Comparison of ENCODE assay signal across 13 mouse cellular contexts in the genomic region with DNA sequence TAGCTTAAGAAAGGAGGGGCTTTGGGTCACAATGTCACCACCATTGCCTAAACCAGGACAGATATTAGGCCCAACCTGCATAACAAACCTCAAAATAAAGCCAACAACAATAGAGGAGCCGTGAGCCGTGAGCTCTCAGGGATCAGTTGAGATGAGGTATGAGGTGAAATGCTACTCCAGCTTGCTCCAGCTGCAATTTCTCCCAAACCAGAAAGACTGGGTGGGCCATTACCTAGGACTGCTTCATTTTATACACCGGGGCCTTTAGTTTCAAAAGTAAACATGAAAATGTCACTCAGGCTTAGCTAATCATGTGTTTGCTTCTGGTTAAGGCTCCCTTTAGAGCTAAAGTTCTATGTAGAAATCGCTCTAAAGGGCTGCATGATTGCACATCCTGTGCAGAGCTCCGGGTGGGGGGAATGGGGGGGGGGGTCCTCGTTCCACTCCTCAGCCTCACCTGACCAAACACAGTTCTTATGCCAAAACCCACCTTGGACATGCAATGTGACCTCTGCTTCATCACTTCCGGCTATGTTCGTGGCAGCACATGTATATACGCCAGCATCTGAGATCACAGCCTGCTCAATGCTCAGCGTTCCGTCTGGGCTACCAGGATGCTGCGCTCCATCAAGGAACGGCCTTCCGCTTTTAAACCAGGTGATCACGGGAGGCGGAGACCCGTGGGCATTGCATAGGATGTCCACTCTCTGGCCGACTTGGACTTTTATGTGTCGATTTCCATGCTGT.
A peak's percentile ranks its signal among the peaks of the same experiment; 100 is the strongest.
DNase-seq lines count a peak whose midpoint lies in the region; ATAC-seq lines count a peak whose summit lies in the region.
"Had no signal": no experiment of that assay in that cellular context is flagged by ENCODE, and none has a peak within 500 bp of the region (broad histone marks: within the 10 kb centered on the region; RNA-seq: fewer than 3 reads in every experiment).

No protein-coding gene starts in this region.

- ATAC-seq in forebrain, embryonic 12.5 days (ENCODE audit: low FRiP score): 0 out of 2 replicates have a peak, but pooled peaks have one; percentile 23
- ATAC-seq in forebrain, embryonic 16.5 days: no peak
- peak; percentile 84 for ATAC-seq in embryonic facial prominence, embryonic 11.5 days (replicated peaks; ENCODE audit: insufficient number of reproducible peaks, low FRiP score, low TSS enrichment, low read depth)
- ATAC-seq in hindbrain, embryonic 16.5 days: no peak

- no peak overlapping the region for H3K9ac ChIP-seq in forebrain, embryonic 12.5 days
- H3K9ac ChIP-seq in forebrain, embryonic 16.5 days (replicated peaks; ENCODE audit: low read depth, low read length): no peak overlapping the region
- H3K9ac ChIP-seq in embryonic facial prominence, embryonic 11.5 days (replicated peaks; ENCODE audit: low read length): no peak overlapping the region
- no peak overlapping the region for H3K9ac ChIP-seq in hindbrain, embryonic 16.5 days (ENCODE audit: low read depth, low read length)
- H3K9ac ChIP-seq: heart, embryonic 13.5 days; neural tube, embryonic 13.5 days had no signal

- DNase-seq in kidney, postnatal 14 days: peak; percentile 10
- no peak for DNase-seq in kidney, adult 18-20 months
- DNase-seq in embryonic facial prominence, embryonic 11.5 days (ENCODE audit: low spot score): peak; percentile 55
- peak; percentile 23 to 47 for DNase-seq in kidney, postnatal 4 days
- no peak for DNase-seq in cerebellum, adult 9-11 months
- DNase-seq: cerebellum, postnatal 25 days; right cerebral cortex, postnatal 4 days had no signal

- H3K27ac ChIP-seq in forebrain, embryonic 12.5 days: no peak overlapping the region
- H3K27ac ChIP-seq in forebrain, embryonic 16.5 days (ENCODE audit: low read length): no peak overlapping the region
- H3K27ac ChIP-seq in embryonic facial prominence, embryonic 11.5 days (replicated peaks; ENCODE audit: low read depth, low read length): no peak overlapping the region
- no peak overlapping the region for H3K27ac ChIP-seq in hindbrain, embryonic 16.5 days (ENCODE audit: low read depth, low read length)
- H3K27ac ChIP-seq: heart, embryonic 13.5 days; neural tube, embryonic 13.5 days had no signal

- 79% methylated on average over 19 of the region's 19 CpGs for WGBS in forebrain, embryonic 12.5 days
- WGBS in forebrain, embryonic 16.5 days: 76% methylated on average over 19 of the region's 19 CpGs
- WGBS in embryonic facial prominence, embryonic 11.5 days: 71% methylated on average over 19 of the region's 19 CpGs
- 88% methylated on average over 19 of the region's 19 CpGs for WGBS in hindbrain, embryonic 16.5 days

- H3K27me3 ChIP-seq in forebrain, embryonic 12.5 days: no peaks in the 10 kb centered on the region
- H3K27me3 ChIP-seq in forebrain, embryonic 16.5 days (replicated peaks; ENCODE audit: control insufficient read depth, insufficient read depth, low read length): no peaks in the 10 kb centered on the region
- H3K27me3 ChIP-seq in embryonic facial prominence, embryonic 11.5 days (ENCODE audit: control insufficient read depth, insufficient read depth, low read length): no peaks in the 10 kb centered on the region
- no peaks in the 10 kb centered on the region for H3K27me3 ChIP-seq in hindbrain, embryonic 16.5 days (replicated peaks; ENCODE audit: control insufficient read depth, insufficient read depth, low read length)
- H3K27me3 ChIP-seq: heart, embryonic 13.5 days; neural tube, embryonic 13.5 days had no signal

- no peaks in the 10 kb centered on the region for H3K4me1 ChIP-seq in forebrain, embryonic 12.5 days
- H3K4me1 ChIP-seq in forebrain, embryonic 16.5 days (replicated peaks; ENCODE audit: control insufficient read depth, insufficient read depth, low read length): no peaks in the 10 kb centered on the region
- H3K4me1 ChIP-seq in embryonic facial prominence, embryonic 11.5 days (ENCODE audit: control insufficient read depth, insufficient read depth, low read length): no peaks in the 10 kb centered on the region
- H3K4me1 ChIP-seq in hindbrain, embryonic 16.5 days (ENCODE audit: control insufficient read depth, insufficient read depth, low read depth, low read length): no peaks in the 10 kb centered on the region
- H3K4me1 ChIP-seq: heart, embryonic 13.5 days; neural tube, embryonic 13.5 days had no signal

- H3K36me3 ChIP-seq in forebrain, embryonic 12.5 days (replicated peaks): no peaks in the 10 kb centered on the region
- no peaks in the 10 kb centered on the region for H3K36me3 ChIP-seq in forebrain, embryonic 16.5 days (ENCODE audit: control insufficient read depth, insufficient read depth)
- no peaks in the 10 kb centered on the region for H3K36me3 ChIP-seq in embryonic facial prominence, embryonic 11.5 days (replicated peaks; ENCODE audit: control insufficient read depth, insufficient read depth, low read depth, low read length)
- H3K36me3 ChIP-seq in hindbrain, embryonic 16.5 days (ENCODE audit: control insufficient read depth, insufficient read depth, low read length): no peaks in the 10 kb centered on the region
- H3K36me3 ChIP-seq: neural tube, embryonic 13.5 days had no signal

- H3K4me3 ChIP-seq in forebrain, embryonic 12.5 days (replicated peaks): no peak overlapping the region
- H3K4me3 ChIP-seq in forebrain, embryonic 16.5 days (replicated peaks; ENCODE audit: low read length): no peak overlapping the region
- H3K4me3 ChIP-seq in embryonic facial prominence, embryonic 11.5 days (ENCODE audit: low read depth, low read length): no peak overlapping the region
- no peak overlapping the region for H3K4me3 ChIP-seq in hindbrain, embryonic 16.5 days (ENCODE audit: low read length)
- H3K4me3 ChIP-seq: erythroblast, embryonic 14.5 days; heart, embryonic 13.5 days; neural tube, embryonic 13.5 days had no signal

- no peaks in the 10 kb centered on the region for H3K9me3 ChIP-seq in forebrain, embryonic 12.5 days
- no peaks in the 10 kb centered on the region for H3K9me3 ChIP-seq in forebrain, embryonic 16.5 days (ENCODE audit: control insufficient read depth, low read length)
- H3K9me3 ChIP-seq in embryonic facial prominence, embryonic 11.5 days (replicated peaks; ENCODE audit: control insufficient read depth, low read length): no peaks in the 10 kb centered on the region
- no peaks in the 10 kb centered on the region for H3K9me3 ChIP-seq in hindbrain, embryonic 16.5 days (ENCODE audit: control insufficient read depth, low read length)
- H3K9me3 ChIP-seq: heart, embryonic 13.5 days; neural tube, embryonic 13.5 days had no signal

- H3K4me2 ChIP-seq in forebrain, embryonic 12.5 days: no peak overlapping the region
- no peak overlapping the region for H3K4me2 ChIP-seq in forebrain, embryonic 16.5 days (ENCODE audit: low read length)
- H3K4me2 ChIP-seq in embryonic facial prominence, embryonic 11.5 days (ENCODE audit: low read depth, low read length): no peak overlapping the region
- no peak overlapping the region for H3K4me2 ChIP-seq in hindbrain, embryonic 16.5 days (ENCODE audit: low read length)
- H3K4me2 ChIP-seq: heart, embryonic 13.5 days; neural tube, embryonic 13.5 days had no signal

Comparison
In these comparisons a context has a peak if more than half of its experiments do, and no peak if none do; other contexts are left out.
1. ATAC-seq: peak in forebrain, embryonic 12.5 days (single experiment) and embryonic facial prominence, embryonic 11.5 days (single experiment); none in forebrain, embryonic 16.5 days (single experiment) and hindbrain, embryonic 16.5 days (single experiment).
2. DNase-seq: peak in kidney, postnatal 14 days (single experiment), embryonic facial prominence, embryonic 11.5 days (single experiment) and kidney, postnatal 4 days (2 of 2); none in kidney, adult 18-20 months (single experiment) and cerebellum, adult 9-11 months (single experiment).